Mouse (Mus musculus) kidney, adult 2 months (tissue): ENCODE results near the gene Myoz2.

Experiments used
- CTCF ChIP-seq: fragments of 200-500 bp; conservative IDR thresholded peaks from 2 replicates; pipeline ENCODE4 v1.5.1; 2011; ENCODE audit warnings: low read depth, mild to moderate bottlenecking, control low read depth, low read length, moderate library complexity, mixed read lengths; ENCODE audit not compliant: insufficient read depth, insufficient read length
- POLR2A ChIP-seq: fragments of 200-500 bp; IDR thresholded peaks from one replicate; pipeline ENCODE4 v1.6.1; 2011; ENCODE audit warnings: low read depth, low read length, control low read depth

- TF ChIP-seq CTCF: no peak
- TF ChIP-seq POLR2A: no peak
Observed at GRCm38 (mm10) chr3:123009417-123009816, 25.4 kb downstream of the Myoz2 start.
